Mouse (Mus musculus): ENCODE data around the gene Card10.

DNA sequence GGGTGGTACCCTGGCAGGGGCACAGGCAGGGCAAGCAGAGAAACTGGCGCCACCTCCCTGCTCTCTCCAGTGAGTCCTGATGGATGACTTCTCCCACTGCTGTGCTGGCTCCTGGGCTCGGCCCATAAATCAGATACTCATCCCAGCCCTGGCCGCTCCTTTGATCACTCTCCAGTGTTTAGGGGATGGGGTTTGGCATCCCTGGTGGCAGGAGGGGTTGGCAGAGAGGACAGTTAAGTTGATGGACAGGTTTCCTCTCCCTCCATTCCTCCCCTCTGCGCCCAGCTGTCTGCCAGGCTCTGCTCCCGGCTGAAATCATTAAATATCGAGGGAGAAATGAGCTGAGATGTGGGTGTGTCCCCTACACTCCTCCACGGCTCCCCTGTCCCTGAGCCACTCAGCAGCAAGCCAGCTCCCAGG is 66.2 kb downstream of the Card10 start:
- TF ChIP-seq CTCF (IDR thresholded peaks at IDR 0.05; ENCODE audit: control insufficient read depth, insufficient read depth, low read length), result no peak
- no peak for TF ChIP-seq POLR2A (IDR thresholded peaks at IDR 0.05; ENCODE audit: borderline replicate concordance, control insufficient read depth, low read depth, low read length)

Data from bone marrow, adult 2 months (tissue).